Mouse (Mus musculus) neutrophil, adult 59 days (primary cell): ENCODE data around the gene Olfr140. TPM values are rescaled to one million over a fixed set of nuclear protein-coding genes. Genes with fewer than 3 reads are reported as not detected.

ENCODE experiments used
- total RNA-seq, 2 experiments: library from RNA; stranded (reverse); gene quantifications; 1 replicate in 1 of 2; 2 replicates in 1 of 2; pipeline ENCODE4 v1.2.4; 2023

The Olfr140 gene
- not detected for total RNA-seq

GRCm38 (mm10) chr2:90063494-90063893 lies at the start of gene Olfr140:
Gene Olfr140, minus strand, starts transcription at chr2:90063594.

GRCm38 (mm10) chr2:90035037-90035436 lies 28.4 kb downstream of the Olfr140 start, which contains the start of gene Olfr1265:
Gene Olfr1265, plus strand, starts transcription at chr2:90035337.

GRCm38 (mm10) chr2:90025477-90025876 lies 37.9 kb downstream of the Olfr140 start, which contains the start of gene Olfr1264:
Gene Olfr1264, minus strand, starts transcription at chr2:90025577.

GRCm38 (mm10) chr2:90011831-90012230 lies 51.6 kb downstream of the Olfr140 start, which contains the start of gene Olfr1263:
Gene Olfr1263, plus strand, starts transcription at chr2:90012131.

GRCm38 (mm10) chr2:89999845-90000244 lies 63.5 kb downstream of the Olfr140 start, which contains the start of gene Olfr1262:
Gene Olfr1262, plus strand, starts transcription at chr2:90000145.

Other genes starting within 250 kb of the Olfr140 start
- not detected for gene Olfr1256, start 222.0 kb downstream of the Olfr140 start, total RNA-seq
- not detected for gene Olfr48, start 215.4 kb downstream of the Olfr140 start, total RNA-seq
- gene Olfr1257, start 185.2 kb downstream of the Olfr140 start, total RNA-seq = not detected
- gene Olfr1258, start 136.3 kb downstream of the Olfr140 start, total RNA-seq = not detected
- not detected for gene Olfr1259, start 114.9 kb downstream of the Olfr140 start, total RNA-seq
- gene Olfr1260, start 89.3 kb downstream of the Olfr140 start, total RNA-seq = not detected
- gene Olfr1261, start 72.4 kb downstream of the Olfr140 start, total RNA-seq = not detected
- gene Olfr1262, start 63.4 kb downstream of the Olfr140 start, total RNA-seq = not detected
- not detected for gene Olfr1263, start 51.5 kb downstream of the Olfr140 start, total RNA-seq
- gene Olfr1264, start 38.0 kb downstream of the Olfr140 start, total RNA-seq = not detected
- gene Olfr1265, start 28.3 kb downstream of the Olfr140 start, total RNA-seq = not detected
- gene Olfr1269, start 57.8 kb upstream of the Olfr140 start, total RNA-seq = not detected
- not detected for gene Olfr32, start 78.7 kb upstream of the Olfr140 start, total RNA-seq
- gene Olfr1270, start 89.5 kb upstream of the Olfr140 start, total RNA-seq = not detected
- under 1 TPM in 1 of 2 experiments, not detected in 1; 0.22 TPM for gene Olfr1506, start 160.9 kb upstream of the Olfr140 start, total RNA-seq
- not detected for gene Olfr142, start 194.0 kb upstream of the Olfr140 start, total RNA-seq
- gene Olfr1271, start 207.4 kb upstream of the Olfr140 start, total RNA-seq = not detected
- not detected for gene Olfr1272, start 229.2 kb upstream of the Olfr140 start, total RNA-seq